Mouse (Mus musculus) hindbrain, embryonic 10.5 days (tissue): ENCODE data around the gene Saxo1. TPM values are rescaled to one million over a fixed set of nuclear protein-coding genes. Genes with fewer than 3 reads are reported as not detected.

Experiments
- DNase-seq: peaks from one replicate; pipeline ENCODE4 v3.0.0-alpha.2; 2017; ENCODE audit warnings: low spot score
- H3K27ac ChIP-seq: fragments of 300-500 bp; sonication (generic); 2 replicates; pipeline ENCODE4 v1.5.1; 2016; ENCODE audit warnings: mild to moderate bottlenecking, moderate library complexity
- H3K27me3 ChIP-seq: fragments of 300-500 bp; sonication (generic); 2 replicates; pipeline ENCODE4 v1.6.1; 2016; ENCODE audit warnings: mild to moderate bottlenecking; ENCODE audit not compliant: poor library complexity, insufficient read depth, severe bottlenecking
- H3K36me3 ChIP-seq: fragments of 300-500 bp; sonication (generic); 2 replicates; pipeline ENCODE4 v1.6.1; 2016; ENCODE audit warnings: mild to moderate bottlenecking, moderate library complexity
- H3K4me1 ChIP-seq: fragments of 300-500 bp; sonication (generic); replicated peaks from 2 replicates; pipeline ENCODE4 v1.6.1; 2016; ENCODE audit warnings: mild to moderate bottlenecking
- H3K4me3 ChIP-seq: fragments of 300-500 bp; sonication (generic); 2 replicates; pipeline ENCODE4 v1.5.1; 2016; ENCODE audit warnings: mild to moderate bottlenecking, moderate library complexity
- H3K9me3 ChIP-seq: fragments of 300-500 bp; sonication (generic); 2 replicates; pipeline ENCODE4 v1.6.1; 2016; ENCODE audit warnings: mild to moderate bottlenecking, moderate library complexity
- WGBS: fragments of 180-500 bp; shearing (Covaris S2); methylation state at CpG from one replicate; pipeline ENCODE4 v1.1.7; 2016; 5-methylcytosine and 5-hydroxymethylcytosine counted together
- polyA plus RNA-seq: library from polyadenylated mRNA; unstranded; fragments of >200 nt; fragmentation: Nextera tagmentation; extraction: Ambion mirVana; gene quantifications from 2 replicates; pipeline ENCODE4 v1.2.1, GENCODE M21; 2016

Gene Saxo1
- polyA plus RNA-seq, 1 experiment from 2014 or later = not detected

GRCm38 (mm10) chr4:86435631-86436030 is 122.5 kb downstream of the Saxo1 start:
- Histone ChIP-seq H3K27me3 (no peaks in the 10 kb centered on the region), H3K36me3 (no peaks in the 10 kb centered on the region), H3K4me1 (no peaks in the 10 kb centered on the region), H3K27ac (no peak overlapping the region), H3K4me3 (no peak overlapping the region), H3K9me3 (no peaks in the 10 kb centered on the region)
- WGBS = 89% methylated on average over 3 of the region's 3 CpGs
- DNase-seq = no peak

GRCm38 (mm10) chr4:86428091-86428745 is 129.9 kb downstream of the Saxo1 start:
- no peak for DNase-seq
- Histone ChIP-seq H3K9me3 (no peaks in the 10 kb centered on the region), H3K4me1 (peaks cover 17% of the 10 kb centered on the region), H3K36me3 (no peaks in the 10 kb centered on the region), H3K27me3 (peaks cover 10% of the 10 kb centered on the region; the same call in 1 of the 2 replicates), H3K4me3 (no peak overlapping the region), H3K27ac (no peak overlapping the region)
- 92% methylated on average over 6 of the region's 6 CpGs for WGBS

GRCm38 (mm10) chr4:86427312-86427711 is 130.8 kb downstream of the Saxo1 start:
- WGBS = 70% methylated on average over 5 of the region's 5 CpGs
- H3K9me3 ChIP-seq = no peaks in the 10 kb centered on the region
- no peak for DNase-seq
- H3K36me3 ChIP-seq = no peaks in the 10 kb centered on the region
- peaks cover 17% of the 10 kb centered on the region for H3K4me1 ChIP-seq
- H3K27ac ChIP-seq = no peak overlapping the region
- H3K27me3 ChIP-seq = peaks cover 10% of the 10 kb centered on the region; the same call in 1 of the 2 replicates
- no peak overlapping the region for H3K4me3 ChIP-seq

GRCm38 (mm10) chr4:86426549-86426948 is 131.6 kb downstream of the Saxo1 start:
- Histone ChIP-seq H3K27ac (peak overlapping the region; percentile 72; the same call in 1 of the 2 replicates), H3K27me3 (peaks cover 10% of the 10 kb centered on the region; the same call in 1 of the 2 replicates), H3K9me3 (no peaks in the 10 kb centered on the region), H3K36me3 (no peaks in the 10 kb centered on the region), H3K4me1 (peaks cover 17% of the 10 kb centered on the region), H3K4me3 (no peak overlapping the region)
- DNase-seq = peak; percentile 73
- 44% methylated on average over 11 of the region's 11 CpGs for WGBS

GRCm38 (mm10) chr4:86425581-86425980 is 132.5 kb downstream of the Saxo1 start:
- H3K4me1 ChIP-seq = peaks cover 17% of the 10 kb centered on the region
- WGBS = 88% methylated on average over 7 of the region's 7 CpGs
- H3K27ac ChIP-seq = no peak overlapping the region; the same call in 1 of the 2 replicates
- no peak overlapping the region for H3K4me3 ChIP-seq
- no peaks in the 10 kb centered on the region for H3K36me3 ChIP-seq
- H3K9me3 ChIP-seq = no peaks in the 10 kb centered on the region
- DNase-seq = no peak
- peaks cover 10% of the 10 kb centered on the region; the same call in 1 of the 2 replicates for H3K27me3 ChIP-seq

- Histone ChIP-seq H3K36me3 (no peaks in the 10 kb centered on the region), H3K27ac (no peak overlapping the region), H3K4me1 (peaks cover 17% of the 10 kb centered on the region), H3K4me3 (no peak overlapping the region), H3K27me3 (peaks cover 10% of the 10 kb centered on the region; the same call in 1 of the 2 replicates), H3K9me3 (no peaks in the 10 kb centered on the region)
- 73% methylated on average over 6 of the region's 6 CpGs for WGBS
- no peak for DNase-seq
These were observed 135.5 kb downstream of the Saxo1 start for GRCm38 (mm10) chr4:86422586-86422985.

- Histone ChIP-seq H3K4me1 (peaks cover 10% of the 10 kb centered on the region), H3K4me3 (no peak overlapping the region), H3K36me3 (no peaks in the 10 kb centered on the region), H3K9me3 (no peaks in the 10 kb centered on the region), H3K27me3 (no peaks in the 10 kb centered on the region), H3K27ac (0 out of 2 replicates have a peak overlapping the region, but pooled peaks have one; percentile 16)
- no peak for DNase-seq
- 72% methylated on average over 15 of the region's 15 CpGs for WGBS
These were observed 141.6 kb downstream of the Saxo1 start for GRCm38 (mm10) chr4:86416401-86417025.

- Histone ChIP-seq H3K27ac (no peak overlapping the region), H3K27me3 (no peaks in the 10 kb centered on the region), H3K36me3 (no peaks in the 10 kb centered on the region), H3K4me1 (peaks cover 10% of the 10 kb centered on the region), H3K4me3 (no peak overlapping the region), H3K9me3 (no peaks in the 10 kb centered on the region)
- peak; percentile 12 for DNase-seq
- 45% methylated on average over 3 of the region's 3 CpGs for WGBS
These were observed 144.7 kb downstream of the Saxo1 start for GRCm38 (mm10) chr4:86413388-86413787.

GRCm38 (mm10) chr4:86410946-86411345 is 147.2 kb downstream of the Saxo1 start:
- H3K27ac ChIP-seq = no peak overlapping the region
- no peak for DNase-seq
- H3K27me3 ChIP-seq = no peaks in the 10 kb centered on the region
- no peak overlapping the region for H3K4me3 ChIP-seq
- no peaks in the 10 kb centered on the region for H3K36me3 ChIP-seq
- 94% methylated on average over 3 of the region's 3 CpGs for WGBS
- H3K4me1 ChIP-seq = peaks cover 15% of the 10 kb centered on the region; the same call in 1 of the 2 replicates
- no peaks in the 10 kb centered on the region for H3K9me3 ChIP-seq

GRCm38 (mm10) chr4:86408421-86408820 is 149.7 kb downstream of the Saxo1 start:
- Histone ChIP-seq H3K27ac (no peak overlapping the region), H3K9me3 (no peaks in the 10 kb centered on the region), H3K4me3 (no peak overlapping the region), H3K36me3 (no peaks in the 10 kb centered on the region), H3K4me1 (peaks cover 13% of the 10 kb centered on the region; the same call in 1 of the 2 replicates), H3K27me3 (no peaks in the 10 kb centered on the region)
- WGBS = 91% methylated on average over 9 of the region's 9 CpGs
- DNase-seq = no peak

GRCm38 (mm10) chr4:86407200-86407527 is 151.0 kb downstream of the Saxo1 start:
- Histone ChIP-seq H3K27me3 (no peaks in the 10 kb centered on the region), H3K27ac (no peak overlapping the region), H3K4me1 (peaks cover 11% of the 10 kb centered on the region; the same call in 1 of the 2 replicates), H3K36me3 (no peaks in the 10 kb centered on the region), H3K9me3 (no peaks in the 10 kb centered on the region), H3K4me3 (no peak overlapping the region)
- no peak for DNase-seq
- 72% methylated on average over 3 of the region's 3 CpGs for WGBS

- H3K27me3 ChIP-seq = no peaks in the 10 kb centered on the region
- peak; percentile 35 for DNase-seq
- H3K36me3 ChIP-seq = no peaks in the 10 kb centered on the region
- no peaks in the 10 kb centered on the region for H3K9me3 ChIP-seq
- 71% methylated on average over 7 of the region's 7 CpGs for WGBS
- H3K27ac ChIP-seq = peak overlapping the region; percentile 45; the same call in 1 of the 2 replicates
- H3K4me1 ChIP-seq = peaks cover 11% of the 10 kb centered on the region; the same call in 1 of the 2 replicates
- H3K4me3 ChIP-seq = no peak overlapping the region
These were observed 151.5 kb downstream of the Saxo1 start for GRCm38 (mm10) chr4:86406501-86407199.

GRCm38 (mm10) chr4:86401116-86401515 is 157.0 kb downstream of the Saxo1 start:
- Histone ChIP-seq H3K9me3 (no peaks in the 10 kb centered on the region), H3K4me3 (no peak overlapping the region), H3K27ac (no peak overlapping the region), H3K27me3 (no peaks in the 10 kb centered on the region), H3K36me3 (no peaks in the 10 kb centered on the region), H3K4me1 (0 out of 2 replicates have a peak, but pooled peaks cover under 1% of the 10 kb centered on the region)
- 77% methylated on average over 3 of the region's 3 CpGs for WGBS
- no peak for DNase-seq
